Mouse (Mus musculus): ENCODE results near the gene Olfr554.
"Not testable (repeated sequence)": the region's sequence is repeated elsewhere in the genome, so short reads cannot be mapped to it uniquely, and the experiment has no call there.

The Olfr554 gene

GRCm38 (mm10) chr7:102638132-102638531 lies at the start of gene Olfr554:
TSS of gene Olfr554 (plus strand) at chr7:102638432.
- no peak for DNase-seq (ENCODE audit: low read depth, low spot score)

- DNase-seq (ENCODE audit: low read depth, low spot score): no peak
These were observed 46.4 kb upstream of the Olfr554 start, which contains the start of gene Olfr551 for GRCm38 (mm10) chr7:102591786-102592185. TSS of gene Olfr551 (minus strand) at chr7:102591886.

- DNase-seq (ENCODE audit: low read depth, low spot score): no peak
These were observed 40.7 kb upstream of the Olfr554 start, which contains the start of gene Olfr552 for GRCm38 (mm10) chr7:102597378-102598031. TSS of gene Olfr552 (plus strand) at chr7:102597770.

GRCm38 (mm10) chr7:102618118-102618517 lies 20.1 kb upstream of the Olfr554 start, which contains the start of gene Olfr553:
TSS of gene Olfr553 (minus strand) at chr7:102618218.
- no peak for DNase-seq (ENCODE audit: low read depth, low spot score)

GRCm38 (mm10) chr7:102619608-102620007 lies 18.6 kb upstream of the Olfr554 start:
- no peak for DNase-seq (ENCODE audit: low read depth, low spot score)

GRCm38 (mm10) chr7:102620368-102620767 lies 17.9 kb upstream of the Olfr554 start:
- DNase-seq (ENCODE audit: low read depth, low spot score): not testable (repeated sequence)

- DNase-seq (ENCODE audit: low read depth, low spot score): peak; percentile 19
These were observed 1.6 kb upstream of the Olfr554 start for GRCm38 (mm10) chr7:102636665-102637064.

- DNase-seq (ENCODE audit: low read depth, low spot score): not testable (repeated sequence)
These were observed 6.7 kb downstream of the Olfr554 start for GRCm38 (mm10) chr7:102644945-102645344.

GRCm38 (mm10) chr7:102658523-102658922 lies 20.3 kb downstream of the Olfr554 start, which contains the start of gene Olfr555:
TSS of gene Olfr555 (plus strand) at chr7:102658823.
- DNase-seq (ENCODE audit: low read depth, low spot score): no peak

GRCm38 (mm10) chr7:102664599-102664998 lies 26.4 kb downstream of the Olfr554 start, which contains the start of gene Olfr556:
TSS of gene Olfr556 (plus strand) at chr7:102664899.
- DNase-seq (ENCODE audit: low read depth, low spot score): no peak

- no peak for DNase-seq (ENCODE audit: low read depth, low spot score)
These were observed 27.1 kb downstream of the Olfr554 start for GRCm38 (mm10) chr7:102665378-102665777.

- no peak for DNase-seq (ENCODE audit: low read depth, low spot score)
These were observed 38.0 kb downstream of the Olfr554 start for GRCm38 (mm10) chr7:102676225-102676624.

GRCm38 (mm10) chr7:102681916-102682315 lies 43.7 kb downstream of the Olfr554 start:
- DNase-seq (ENCODE audit: low read depth, low spot score): no peak

GRCm38 (mm10) chr7:102686944-102687501 lies 48.8 kb downstream of the Olfr554 start, which contains the start of gene Trim68:
TSS of gene Trim68 (minus strand) at chr7:102687327.
- DNase-seq (ENCODE audit: low read depth, low spot score): peak; percentile 86
